9 mouse cellular contexts compared by ENCODE assay signal in the genomic region with DNA sequence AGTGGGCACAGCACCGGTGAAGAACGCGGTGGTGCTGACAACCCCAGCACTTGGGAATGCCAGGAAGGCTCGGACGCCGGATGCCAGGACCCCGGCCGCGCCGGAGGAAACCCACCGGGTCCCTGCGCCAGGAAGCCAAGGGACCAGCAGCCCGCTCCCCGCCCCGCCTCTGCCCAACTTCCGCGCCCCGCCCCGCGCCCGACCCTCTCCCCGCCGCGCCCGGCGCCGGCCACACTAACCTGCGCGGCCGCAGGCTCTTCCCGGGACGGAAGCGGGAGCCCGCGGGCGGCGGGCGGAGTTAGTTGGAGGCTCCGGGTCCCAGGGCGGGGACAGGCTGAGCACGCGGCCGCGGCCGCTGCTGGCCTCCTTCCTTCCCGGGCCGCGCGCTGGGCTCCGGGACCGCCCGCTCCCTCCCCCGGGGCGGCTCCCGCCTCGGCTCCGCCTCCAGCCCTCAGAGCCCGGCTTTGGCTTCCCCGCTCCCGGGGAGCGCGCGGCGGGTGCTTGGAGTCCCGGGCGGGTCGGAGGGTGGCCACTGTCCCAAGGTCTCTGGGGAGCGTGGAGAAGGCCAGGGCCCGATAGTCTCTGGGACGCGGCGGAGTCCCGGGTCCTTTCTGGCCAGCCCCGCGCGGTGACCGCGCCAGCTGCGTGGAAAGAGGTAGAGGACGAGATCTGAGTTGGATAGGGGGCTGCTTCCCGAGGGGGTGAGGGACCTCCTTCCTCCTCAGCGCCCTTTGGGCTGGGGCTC. TPM values are rescaled to one million over a fixed set of nuclear protein-coding genes. Genes with fewer than 3 reads are reported as not detected.
A peak's percentile ranks its signal among the peaks of the same experiment; 100 is the strongest.
DNase-seq lines count a peak whose midpoint lies in the region; ATAC-seq and TF ChIP-seq lines count a peak whose summit lies in the region.
"Had no signal": no experiment of that assay in that cellular context is flagged by ENCODE, and none has a peak within 500 bp of the region (broad histone marks: within the 10 kb centered on the region; RNA-seq: fewer than 3 reads in every experiment).

Pam (minus strand) TSS at position 401 of the 745 bp plus-strand sequence.

- under 1% methylated on average over 77 of the region's 82 CpGs for whole genome bisulfite sequencing in bone marrow, adult 2 months
- under 1% methylated on average over 51 of the region's 82 CpGs for WGBS in embryonic facial prominence, embryonic 15.5 days
- WGBS in limb, embryonic 13.5 days: 0% methylated on average over 35 of the region's 82 CpGs
- under 1% methylated on average over 73 of the region's 82 CpGs for WGBS in midbrain, embryonic 14.5 days

- H3K36me3 ChIP-seq in embryonic facial prominence, embryonic 15.5 days: no peaks in the 10 kb centered on the region
- no peaks in the 10 kb centered on the region for H3K36me3 ChIP-seq in limb, embryonic 13.5 days
- H3K36me3 ChIP-seq in midbrain, embryonic 14.5 days (ENCODE audit: control insufficient read depth, insufficient read depth, low read length): no peaks in the 10 kb centered on the region

- peak within 1 kb of the TSS; percentile 68 for H3K4me3 ChIP-seq in bone marrow, adult 2 months (replicated peaks; ENCODE audit: control insufficient read depth, low read depth, low read length)
- peak within 1 kb of the TSS; percentile 80 for H3K4me3 ChIP-seq in embryonic facial prominence, embryonic 15.5 days (replicated peaks)
- peak within 1 kb of the TSS; percentile 73 for H3K4me3 ChIP-seq in limb, embryonic 13.5 days
- peak within 1 kb of the TSS; percentile 80 for H3K4me3 ChIP-seq in midbrain, embryonic 14.5 days (replicated peaks; ENCODE audit: low read depth, low read length)

- DNase-seq in 3134 (ENCODE audit: extremely low read depth, insufficient read length, low spot score): peak; percentile 91
- peak; percentile 81 for DNase-seq in heart, adult 8-10 months (ENCODE audit: low spot score)
- peak; percentile 85 to 88 for DNase-seq in kidney, adult 8-10 months
- DNase-seq in midbrain, embryonic 14.5 days: peak; percentile 89
- peak; percentile 39 to 55 for DNase-seq in spleen, adult 18-20 months

- no peak for TF ChIP-seq POLR2A in bone marrow, adult 2 months (IDR thresholded peaks at IDR 0.05; ENCODE audit: borderline replicate concordance, control insufficient read depth, low read depth, low read length)

- no peaks in the 10 kb centered on the region for H3K9me3 ChIP-seq in embryonic facial prominence, embryonic 15.5 days (replicated peaks)
- H3K9me3 ChIP-seq in limb, embryonic 13.5 days: no peaks in the 10 kb centered on the region
- H3K9me3 ChIP-seq in midbrain, embryonic 14.5 days (ENCODE audit: control insufficient read depth, low read length): no peaks in the 10 kb centered on the region

- no peak for TF ChIP-seq CTCF in bone marrow, adult 2 months (IDR thresholded peaks at IDR 0.05; ENCODE audit: control insufficient read depth, insufficient read depth, low read length)

- ATAC-seq in embryonic facial prominence, embryonic 15.5 days (ENCODE audit: insufficient number of reproducible peaks, low FRiP score, low TSS enrichment, low read depth): peak; percentile 95
- ATAC-seq in limb, embryonic 13.5 days (ENCODE audit: low FRiP score, low read depth): peak; percentile 94
- ATAC-seq in midbrain, embryonic 14.5 days (ENCODE audit: low FRiP score, low TSS enrichment): peak; percentile 91

- H3K9ac ChIP-seq in embryonic facial prominence, embryonic 15.5 days: peak within 1 kb of the TSS; percentile 62
- peak within 1 kb of the TSS; percentile 79 for H3K9ac ChIP-seq in limb, embryonic 13.5 days
- H3K9ac ChIP-seq in midbrain, embryonic 14.5 days (replicated peaks; ENCODE audit: low read length): peak within 1 kb of the TSS; percentile 88

- H3K4me1 ChIP-seq in bone marrow, adult 2 months (ENCODE audit: control insufficient read depth, insufficient read depth, low read length): no peaks in the 10 kb centered on the region; the same call in 1 of the 2 replicates
- peaks cover 11% of the 10 kb centered on the region for H3K4me1 ChIP-seq in embryonic facial prominence, embryonic 15.5 days
- H3K4me1 ChIP-seq in limb, embryonic 13.5 days: peaks cover 9% of the 10 kb centered on the region; the same call in 1 of the 2 replicates
- peaks cover 20% of the 10 kb centered on the region for H3K4me1 ChIP-seq in midbrain, embryonic 14.5 days (ENCODE audit: control insufficient read depth, insufficient read depth, low read length)

- no peaks in the 10 kb centered on the region for H3K27me3 ChIP-seq in embryonic facial prominence, embryonic 15.5 days
- no peaks in the 10 kb centered on the region for H3K27me3 ChIP-seq in limb, embryonic 13.5 days
- H3K27me3 ChIP-seq in midbrain, embryonic 14.5 days (ENCODE audit: control insufficient read depth, insufficient read depth, low read length): no peaks in the 10 kb centered on the region
- H3K27me3 ChIP-seq: CH12.LX had no signal

- peak within 1 kb of the TSS; percentile 64 for H3K27ac ChIP-seq in bone marrow, adult 2 months (ENCODE audit: control insufficient read depth, insufficient read depth, low read depth, low read length, poor library complexity)
- peak within 1 kb of the TSS; percentile 85 for H3K27ac ChIP-seq in embryonic facial prominence, embryonic 15.5 days (replicated peaks)
- peak within 1 kb of the TSS; percentile 76 for H3K27ac ChIP-seq in limb, embryonic 13.5 days
- peak within 1 kb of the TSS; percentile 89 for H3K27ac ChIP-seq in midbrain, embryonic 14.5 days (replicated peaks; ENCODE audit: low read depth, low read length)

- H3K4me2 ChIP-seq in embryonic facial prominence, embryonic 15.5 days (replicated peaks): peak within 1 kb of the TSS; percentile 91
- H3K4me2 ChIP-seq in limb, embryonic 13.5 days (replicated peaks): peak within 1 kb of the TSS; percentile 78
- H3K4me2 ChIP-seq in midbrain, embryonic 14.5 days (ENCODE audit: low read length): peak within 1 kb of the TSS; percentile 81

RNA-seq across cellular contexts. Expression of gene Pam, which starts in this region (rescaled TPM):
- polyA plus RNA-seq in bone marrow, adult 2 months (2011; ENCODE audit: insufficient read depth, insufficient read length, low replicate concordance, missing spikeins): 10.2 and 14.5 TPM in 2 replicates
- 54.5 and 56.5 TPM in 2 replicates for polyA plus RNA-seq in embryonic facial prominence, embryonic 15.5 days (2015; fragmentation: Nextera tagmentation; extraction: Ambion mirVana)
- 100 to 1,000 TPM; 632 to 807 (median 708) TPM for total RNA-seq in heart, adult 8-10 months (2022)
- 45.3 and 45.8 TPM in 2 replicates for polyA plus RNA-seq in limb, embryonic 13.5 days (2015; fragmentation: Nextera tagmentation; extraction: Ambion mirVana)
- 47.2 and 51.8 TPM in 2 replicates for polyA plus RNA-seq in midbrain, embryonic 14.5 days (2014; fragmentation: Nextera tagmentation; extraction: Ambion mirVana)
- total RNA-seq: CH12.LX had no signal

Comparison
In these comparisons a context has a peak if more than half of its experiments do, and no peak if none do; other contexts are left out.
1. Peak in every context shown above with its lines: DNase-seq, ATAC-seq, H3K4me3 ChIP-seq and H3K27ac ChIP-seq.